Mouse (Mus musculus): ENCODE data around the gene Wiz. TPM values are rescaled to one million over a fixed set of nuclear protein-coding genes. Genes with fewer than 3 reads are reported as not detected.

Wiz gene
- polyA plus RNA-seq, 1 experiment, result 102 TPM

DNA sequence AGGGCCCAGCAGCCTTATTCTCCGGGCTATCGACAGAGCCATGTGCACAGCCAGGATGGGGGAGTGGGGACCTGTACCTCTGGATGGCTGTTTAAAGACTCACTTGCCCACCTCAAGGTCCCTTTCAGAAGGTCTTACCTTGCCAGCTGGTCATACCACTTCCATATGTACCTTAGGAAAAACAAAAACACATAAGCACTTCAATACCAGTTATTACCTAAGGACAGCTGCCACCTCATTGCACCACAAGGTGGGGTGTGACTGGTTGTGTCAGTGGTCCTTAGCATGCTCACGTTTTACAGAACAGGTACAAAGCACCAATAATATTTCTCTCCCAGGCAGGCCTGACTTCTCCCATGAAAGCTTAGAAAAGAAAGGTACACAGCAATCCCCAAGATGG, 71.5 kb downstream of the Wiz start:
- DNase-seq (ENCODE audit: low read depth), result no peak
- no peak for TF ChIP-seq POLR2A (IDR thresholded peaks at IDR 0.05; ENCODE audit: borderline replicate concordance, extremely low read depth, insufficient read depth, insufficient read length, poor library complexity, severe bottlenecking)
- no peak for TF ChIP-seq CTCF (IDR thresholded peaks at IDR 0.05; ENCODE audit: borderline replicate concordance, extremely low read depth, insufficient read depth, insufficient read length)

DNA sequence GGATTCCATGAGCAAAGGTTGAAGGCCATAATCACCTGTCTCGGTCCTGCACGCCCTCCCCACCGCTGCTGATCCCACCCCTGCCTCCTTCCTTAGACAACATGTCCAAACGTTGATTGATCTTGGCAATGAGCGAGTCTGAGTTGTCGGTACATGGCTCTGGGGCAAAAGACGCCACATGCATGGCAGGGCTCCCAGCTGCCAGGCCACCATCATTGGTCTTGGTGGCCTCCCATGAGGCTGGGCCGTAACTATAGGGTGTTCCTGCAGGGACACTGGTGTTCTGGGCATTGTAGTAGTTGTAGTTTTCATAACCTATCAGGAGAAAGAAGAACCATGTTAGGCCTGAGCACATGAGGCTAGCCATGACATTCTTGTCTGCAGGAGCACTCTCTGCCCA, 72.2 kb downstream of the Wiz start:
- no peak for DNase-seq (ENCODE audit: low read depth)
- TF ChIP-seq CTCF (IDR thresholded peaks at IDR 0.05; ENCODE audit: borderline replicate concordance, extremely low read depth, insufficient read depth, insufficient read length), result no peak
- no peak for TF ChIP-seq POLR2A (IDR thresholded peaks at IDR 0.05; ENCODE audit: borderline replicate concordance, extremely low read depth, insufficient read depth, insufficient read length, poor library complexity, severe bottlenecking)

DNA sequence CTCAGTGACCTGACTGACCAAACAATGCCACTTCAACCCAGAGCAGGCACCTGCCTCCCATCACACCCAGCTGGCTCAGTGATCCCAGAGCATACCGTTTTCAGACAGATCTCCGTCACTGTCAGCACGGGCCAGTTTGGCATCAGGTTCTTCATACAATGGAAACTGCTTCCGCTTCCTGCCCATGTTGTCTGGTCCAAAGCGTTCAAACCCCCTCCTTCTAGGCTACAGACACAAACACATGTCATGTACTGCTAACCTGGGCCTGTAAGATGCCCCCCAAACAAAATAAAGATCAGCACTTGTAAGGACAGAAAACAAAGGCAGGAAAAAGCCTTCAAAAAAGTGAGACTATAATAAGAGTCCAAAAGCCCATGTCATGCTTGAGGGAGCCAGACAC, 73.7 kb downstream of the Wiz start:
- TF ChIP-seq CTCF (IDR thresholded peaks at IDR 0.05; ENCODE audit: borderline replicate concordance, extremely low read depth, insufficient read depth, insufficient read length), result no peak
- no peak for TF ChIP-seq POLR2A (IDR thresholded peaks at IDR 0.05; ENCODE audit: borderline replicate concordance, extremely low read depth, insufficient read depth, insufficient read length, poor library complexity, severe bottlenecking)
- DNase-seq (ENCODE audit: low read depth), result no peak

- no peak for DNase-seq (ENCODE audit: low read depth)
Observed at GRCm38 (mm10) chr17:32313892-32314291, 75.3 kb downstream of the Wiz start.

GRCm38 (mm10) chr17:32312801-32313200, 76.4 kb downstream of the Wiz start:
- DNase-seq (ENCODE audit: low read depth), result no peak
- TF ChIP-seq CTCF (IDR thresholded peaks at IDR 0.05; ENCODE audit: borderline replicate concordance, extremely low read depth, insufficient read depth, insufficient read length) (no peak), POLR2A (IDR thresholded peaks at IDR 0.05; ENCODE audit: borderline replicate concordance, extremely low read depth, insufficient read depth, insufficient read length, poor library complexity, severe bottlenecking) (no peak)

More at GRCm38 (mm10) chr17:32313892-32314291, 75.3 kb downstream of the Wiz start:
- TF ChIP-seq POLR2A (IDR thresholded peaks at IDR 0.05; ENCODE audit: borderline replicate concordance, extremely low read depth, insufficient read depth, insufficient read length, poor library complexity, severe bottlenecking), result no peak
- TF ChIP-seq CTCF (IDR thresholded peaks at IDR 0.05; ENCODE audit: borderline replicate concordance, extremely low read depth, insufficient read depth, insufficient read length), result no peak

DNA sequence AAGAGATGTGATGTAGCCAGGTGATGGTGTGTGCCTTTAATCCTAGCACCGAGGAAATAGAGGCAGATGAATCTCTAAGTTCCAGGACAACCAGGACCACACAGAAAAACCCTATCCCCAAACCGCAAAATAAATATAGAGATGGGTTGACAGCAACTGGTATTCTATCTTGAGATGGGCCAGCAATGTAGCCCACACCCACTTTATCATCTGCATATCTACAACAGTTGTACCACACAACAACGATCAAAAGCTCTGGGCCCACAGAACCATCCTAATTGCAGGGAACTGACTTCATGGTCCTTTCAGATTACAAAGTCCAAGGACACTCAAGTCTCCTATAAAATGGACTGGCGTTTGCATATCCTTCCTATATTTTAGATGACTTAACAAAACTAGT, 81.3 kb downstream of the Wiz start:
- TF ChIP-seq CTCF (IDR thresholded peaks at IDR 0.05; ENCODE audit: borderline replicate concordance, extremely low read depth, insufficient read depth, insufficient read length) (no peak), POLR2A (IDR thresholded peaks at IDR 0.05; ENCODE audit: borderline replicate concordance, extremely low read depth, insufficient read depth, insufficient read length, poor library complexity, severe bottlenecking) (no peak)
- DNase-seq (ENCODE audit: low read depth), result no peak

Other genes starting within 250 kb of the Wiz start
- 27.6 and 33.0 TPM in 2 replicates for gene Notch3, start 222.6 kb downstream of the Wiz start, polyA plus RNA-seq (2012; rRNA removed)
- 0.31 and 0.34 TPM in 2 replicates for gene Ephx3, start 199.9 kb downstream of the Wiz start, polyA plus RNA-seq (2012; rRNA removed)
- gene Brd4, start 104.7 kb downstream of the Wiz start, polyA plus RNA-seq (2012; rRNA removed), result 31.1 and 85.6 TPM in 2 replicates
- 103 and 120 TPM in 2 replicates for gene Akap8, start 68.2 kb downstream of the Wiz start, polyA plus RNA-seq (2012; rRNA removed)
- 189 and 209 TPM in 2 replicates for gene Akap8l, start 38.8 kb downstream of the Wiz start, polyA plus RNA-seq (2012; rRNA removed)
- gene Rasal3, start 14.1 kb upstream of the Wiz start, polyA plus RNA-seq (2012; rRNA removed), result 0.63 and 0.82 TPM in 2 replicates
- 0.05 TPM in 1 of 2 replicates, not detected in the other for gene Pglyrp2, start 34.7 kb upstream of the Wiz start, polyA plus RNA-seq (2012; rRNA removed)
- 0.59 and 0.62 TPM in 2 replicates for gene Cyp4f39, start 63.3 kb upstream of the Wiz start, polyA plus RNA-seq (2012; rRNA removed)
- gene Cyp4f17, start 116.6 kb upstream of the Wiz start, polyA plus RNA-seq (2012; rRNA removed), result 13.4 and 14.5 TPM in 2 replicates
- gene Cyp4f16, start 147.1 kb upstream of the Wiz start, polyA plus RNA-seq (2012; rRNA removed), result 21.6 and 37.0 TPM in 2 replicates
- not detected in 2 replicates for gene Cyp4f37, start 231.9 kb upstream of the Wiz start, polyA plus RNA-seq (2012; rRNA removed)